Mouse (Mus musculus): ENCODE measurements around the gene Rnf31.
A peak's percentile ranks its signal among the peaks of the same experiment; 100 is the strongest.

DNA sequence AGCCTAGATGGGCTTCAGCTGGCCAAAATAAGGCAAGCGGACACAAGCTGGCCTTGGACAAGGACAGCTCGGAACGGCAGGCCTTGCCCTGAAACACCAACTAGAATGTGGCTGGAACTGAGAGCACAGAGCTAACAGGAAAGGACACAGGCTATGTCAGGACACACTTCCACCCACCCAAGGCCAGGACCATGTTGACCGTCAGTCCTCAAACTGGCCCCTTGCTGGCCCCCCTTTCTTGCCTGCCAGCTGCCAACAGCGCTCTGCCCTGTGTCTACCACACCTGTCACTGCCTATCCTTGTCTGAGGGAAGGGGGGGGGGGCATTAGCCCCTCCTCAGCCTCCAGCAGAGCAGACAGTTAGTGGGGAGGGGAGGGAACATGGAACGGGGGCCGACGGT lies 16.2 kb upstream of the Rnf31 start, which contains the start of gene Fitm1:
- peak; percentile 85 for TF ChIP-seq POLR2A (IDR thresholded peaks at IDR 0.05; ENCODE audit: insufficient read depth, low read depth, low read length)
- TF ChIP-seq CTCF (IDR thresholded peaks at IDR 0.05): no peak
